Mouse (Mus musculus): ENCODE results near the gene Col4a2.

Col4a2 gene

GRCm38 (mm10) chr8:11312349-11313175 lies at the start of gene Col4a2, which contains the start of gene Col4a1:
Gene Col4a2, plus strand, starts transcription at chr8:11312805.
Gene Col4a1, minus strand, starts transcription at chr8:11312826.
- DNase-seq (ENCODE audit: low read depth, low spot score), result peak; percentile 77

GRCm38 (mm10) chr8:11263848-11264247 lies 48.8 kb upstream of the Col4a2 start:
- no peak for DNase-seq (ENCODE audit: low read depth, low spot score)

GRCm38 (mm10) chr8:11265971-11266370 lies 46.6 kb upstream of the Col4a2 start:
- no peak for DNase-seq (ENCODE audit: low read depth, low spot score)

GRCm38 (mm10) chr8:11266471-11266870 lies 46.1 kb upstream of the Col4a2 start:
- DNase-seq (ENCODE audit: low read depth, low spot score), result no peak

- no peak for DNase-seq (ENCODE audit: low read depth, low spot score)
Observed at GRCm38 (mm10) chr8:11268753-11269152, 43.9 kb upstream of the Col4a2 start.

- no peak for DNase-seq (ENCODE audit: low read depth, low spot score)
Observed at GRCm38 (mm10) chr8:11270826-11271225, 41.8 kb upstream of the Col4a2 start.

- no peak for DNase-seq (ENCODE audit: low read depth, low spot score)
Observed at GRCm38 (mm10) chr8:11272205-11272604, 40.4 kb upstream of the Col4a2 start.

- DNase-seq (ENCODE audit: low read depth, low spot score), result no peak
Observed at GRCm38 (mm10) chr8:11273506-11274158, 39.0 kb upstream of the Col4a2 start.

- DNase-seq (ENCODE audit: low read depth, low spot score), result no peak
Observed at GRCm38 (mm10) chr8:11274415-11274814, 38.2 kb upstream of the Col4a2 start.

- DNase-seq (ENCODE audit: low read depth, low spot score), result no peak
Observed at GRCm38 (mm10) chr8:11276286-11276685, 36.3 kb upstream of the Col4a2 start.

- no peak for DNase-seq (ENCODE audit: low read depth, low spot score)
Observed at GRCm38 (mm10) chr8:11277602-11278051, 35.0 kb upstream of the Col4a2 start.

GRCm38 (mm10) chr8:11278101-11278611 lies 34.4 kb upstream of the Col4a2 start:
- no peak for DNase-seq (ENCODE audit: low read depth, low spot score)

GRCm38 (mm10) chr8:11279296-11279826 lies 33.2 kb upstream of the Col4a2 start:
- no peak for DNase-seq (ENCODE audit: low read depth, low spot score)

- DNase-seq (ENCODE audit: low read depth, low spot score), result no peak
Observed at GRCm38 (mm10) chr8:11280721-11281268, 31.8 kb upstream of the Col4a2 start.

GRCm38 (mm10) chr8:11282139-11282538 lies 30.5 kb upstream of the Col4a2 start:
- no peak for DNase-seq (ENCODE audit: low read depth, low spot score)

- no peak for DNase-seq (ENCODE audit: low read depth, low spot score)
Observed at GRCm38 (mm10) chr8:11282696-11283095, 29.9 kb upstream of the Col4a2 start.

GRCm38 (mm10) chr8:11283217-11283616 lies 29.4 kb upstream of the Col4a2 start:
- DNase-seq (ENCODE audit: low read depth, low spot score), result no peak

GRCm38 (mm10) chr8:11285437-11285836 lies 27.2 kb upstream of the Col4a2 start:
- DNase-seq (ENCODE audit: low read depth, low spot score), result no peak

- DNase-seq (ENCODE audit: low read depth, low spot score), result no peak
Observed at GRCm38 (mm10) chr8:11287139-11287538, 25.5 kb upstream of the Col4a2 start.

GRCm38 (mm10) chr8:11288286-11288685 lies 24.3 kb upstream of the Col4a2 start:
- no peak for DNase-seq (ENCODE audit: low read depth, low spot score)

GRCm38 (mm10) chr8:11290533-11290932 lies 22.1 kb upstream of the Col4a2 start:
- DNase-seq (ENCODE audit: low read depth, low spot score), result no peak

- no peak for DNase-seq (ENCODE audit: low read depth, low spot score)
Observed at GRCm38 (mm10) chr8:11292611-11293010, 20.0 kb upstream of the Col4a2 start.

All from mesoderm, embryonic 11.5 days (tissue).